Mouse (Mus musculus) neural tube, embryonic 11.5 days (tissue): ENCODE measurements around the gene Trp53bp2. TPM values are rescaled to one million over a fixed set of nuclear protein-coding genes. Genes with fewer than 3 reads are reported as not detected.

Experiments used
- ATAC-seq: fragments of 200-750 bp; cut with Nextera tagmentation; 2 replicates; pipeline ENCODE4 v1.8.0; 2017; ENCODE audit warnings: moderate number of reproducible peaks, mild to moderate bottlenecking, moderate TSS enrichment, moderate library complexity; ENCODE audit not compliant: insufficient read depth, low FRiP score, low TSS enrichment
- DNase-seq: peaks from one replicate; pipeline ENCODE4 v3.0.0-alpha.2; 2015; ENCODE audit warnings: low spot score
- H3K27ac ChIP-seq: fragments of 300-500 bp; sonication (generic); 2 replicates; pipeline ENCODE4 v1.5.1; 2014; ENCODE audit warnings: low read depth, mild to moderate bottlenecking, low read length
- H3K27me3 ChIP-seq: fragments of 300-500 bp; sonication (generic); 2 replicates; pipeline ENCODE4 v1.6.1; 2014; ENCODE audit warnings: mild to moderate bottlenecking, low read length, mixed read lengths; ENCODE audit not compliant: control insufficient read depth, insufficient read depth
- H3K36me3 ChIP-seq: fragments of 300-500 bp; sonication (generic); 2 replicates; pipeline ENCODE4 v1.6.1; 2014; ENCODE audit warnings: mild to moderate bottlenecking, low read length, moderate library complexity, mixed read lengths; ENCODE audit not compliant: control insufficient read depth, insufficient read depth
- H3K4me1 ChIP-seq: fragments of 300-500 bp; sonication (generic); 2 replicates; pipeline ENCODE4 v1.6.1; 2014; ENCODE audit warnings: low read length, mixed read lengths; ENCODE audit not compliant: control insufficient read depth, insufficient read depth
- H3K4me2 ChIP-seq: fragments of 300-500 bp; sonication (generic); 2 replicates; pipeline ENCODE4 v1.6.1; 2014; ENCODE audit warnings: low read depth, mild to moderate bottlenecking, moderate library complexity
- H3K4me3 ChIP-seq: fragments of 300-500 bp; sonication (generic); 2 replicates; pipeline ENCODE4 v1.5.1; 2014; ENCODE audit warnings: low read depth, low read length
- H3K9ac ChIP-seq: fragments of 300-500 bp; sonication (generic); 2 replicates; pipeline ENCODE4 v1.6.1; 2014; ENCODE audit warnings: mild to moderate bottlenecking, low read length
- H3K9me3 ChIP-seq: fragments of 300-500 bp; sonication (generic); 2 replicates; pipeline ENCODE4 v1.6.1; 2016; ENCODE audit warnings: low read length; ENCODE audit not compliant: control insufficient read depth
- WGBS: fragments of 180-500 bp; shearing (Covaris S2); extraction: QIAGEN DNeasy Blood & Tissue Kit; methylation state at CpG from one replicate; pipeline ENCODE4 v1.1.7; 2014; 5-methylcytosine and 5-hydroxymethylcytosine counted together
- polyA plus RNA-seq: library from polyadenylated mRNA; unstranded; fragments of >200 nt; fragmentation: Nextera tagmentation; extraction: Ambion mirVana; gene quantifications from 2 replicates; pipeline ENCODE4 v1.2.1, GENCODE M21; 2014

The Trp53bp2 gene
- polyA plus RNA-seq, 1 experiment from 2014 or later = 40.1 TPM

- Histone ChIP-seq H3K27me3 (no peaks in the 10 kb centered on the region), H3K4me1 (0 out of 2 replicates have a peak, but pooled peaks cover 3% of the 10 kb centered on the region), H3K27ac (no peak overlapping the region), H3K9me3 (no peaks in the 10 kb centered on the region), H3K36me3 (no peaks in the 10 kb centered on the region), H3K9ac (no peak overlapping the region), H3K4me3 (no peak overlapping the region), H3K4me2 (no peak overlapping the region)
- DNase-seq = no peak
- ATAC-seq = no peak
- WGBS = 87% methylated on average over 2 of the region's 2 CpGs
Observed at GRCm38 (mm10) chr1:182424274-182424673, 15.3 kb downstream of the Trp53bp2 start.

- Histone ChIP-seq H3K27ac (no peak overlapping the region), H3K9ac (no peak overlapping the region), H3K4me1 (0 out of 2 replicates have a peak, but pooled peaks cover 3% of the 10 kb centered on the region), H3K36me3 (no peaks in the 10 kb centered on the region), H3K9me3 (no peaks in the 10 kb centered on the region), H3K27me3 (no peaks in the 10 kb centered on the region), H3K4me3 (no peak overlapping the region), H3K4me2 (no peak overlapping the region)
- DNase-seq (no peak), ATAC-seq (no peak)
- 70% methylated on average over 3 of the region's 3 CpGs for WGBS
Observed at GRCm38 (mm10) chr1:182425176-182425575, 16.2 kb downstream of the Trp53bp2 start.

GRCm38 (mm10) chr1:182426444-182426843, 17.5 kb downstream of the Trp53bp2 start:
- 49% methylated on average over 2 of the region's 2 CpGs for WGBS
- H3K9ac ChIP-seq = no peak overlapping the region
- H3K4me2 ChIP-seq = no peak overlapping the region
- no peak overlapping the region for H3K27ac ChIP-seq
- 0 out of 2 replicates have a peak, but pooled peaks cover 3% of the 10 kb centered on the region for H3K4me1 ChIP-seq
- H3K4me3 ChIP-seq = no peak overlapping the region
- no peaks in the 10 kb centered on the region for H3K9me3 ChIP-seq
- no peak for DNase-seq
- no peak for ATAC-seq
- H3K27me3 ChIP-seq = no peaks in the 10 kb centered on the region
- H3K36me3 ChIP-seq = no peaks in the 10 kb centered on the region; the same call in 1 of the 2 replicates

- Histone ChIP-seq H3K4me2 (no peak overlapping the region), H3K9ac (no peak overlapping the region), H3K4me1 (0 out of 2 replicates have a peak, but pooled peaks cover 3% of the 10 kb centered on the region), H3K27ac (no peak overlapping the region), H3K36me3 (peaks cover 2% of the 10 kb centered on the region), H3K9me3 (no peaks in the 10 kb centered on the region), H3K27me3 (no peaks in the 10 kb centered on the region), H3K4me3 (no peak overlapping the region)
- DNase-seq (no peak), ATAC-seq (no peak)
- WGBS = 75% methylated on average over 1 of the region's 1 CpGs
Observed at GRCm38 (mm10) chr1:182427426-182427825, 18.5 kb downstream of the Trp53bp2 start.

- 86% methylated on average over 3 of the region's 3 CpGs for WGBS
- H3K27me3 ChIP-seq = no peaks in the 10 kb centered on the region
Observed at GRCm38 (mm10) chr1:182429826-182430225, 20.9 kb downstream of the Trp53bp2 start.

GRCm38 (mm10) chr1:182430676-182431075, 21.7 kb downstream of the Trp53bp2 start:
- Histone ChIP-seq H3K27me3 (no peaks in the 10 kb centered on the region), H3K27ac (no peak overlapping the region), H3K4me3 (no peak overlapping the region), H3K36me3 (peaks cover 4% of the 10 kb centered on the region), H3K4me2 (no peak overlapping the region), H3K9me3 (no peaks in the 10 kb centered on the region), H3K4me1 (0 out of 2 replicates have a peak, but pooled peaks cover under 1% of the 10 kb centered on the region), H3K9ac (no peak overlapping the region)
- no peak for ATAC-seq
- WGBS = 97% methylated on average over 2 of the region's 2 CpGs
- no peak for DNase-seq

More at GRCm38 (mm10) chr1:182429826-182430225, 20.9 kb downstream of the Trp53bp2 start:
- Histone ChIP-seq H3K4me3 (no peak overlapping the region), H3K4me1 (0 out of 2 replicates have a peak, but pooled peaks cover 3% of the 10 kb centered on the region), H3K36me3 (peaks cover 4% of the 10 kb centered on the region), H3K4me2 (no peak overlapping the region), H3K9me3 (no peaks in the 10 kb centered on the region), H3K9ac (no peak overlapping the region), H3K27ac (no peak overlapping the region)
- ATAC-seq (no peak), DNase-seq (no peak)

GRCm38 (mm10) chr1:182432059-182432458, 23.1 kb downstream of the Trp53bp2 start:
- H3K9me3 ChIP-seq = no peaks in the 10 kb centered on the region
- H3K4me2 ChIP-seq = no peak overlapping the region
- no peaks in the 10 kb centered on the region for H3K4me1 ChIP-seq
- 99% methylated on average over 3 of the region's 3 CpGs for WGBS
- no peak overlapping the region for H3K9ac ChIP-seq
- no peak for DNase-seq
- H3K27ac ChIP-seq = no peak overlapping the region
- no peak overlapping the region for H3K4me3 ChIP-seq
- H3K36me3 ChIP-seq = peaks cover 4% of the 10 kb centered on the region
- no peaks in the 10 kb centered on the region for H3K27me3 ChIP-seq
- no peak for ATAC-seq

- ATAC-seq (no peak), DNase-seq (no peak)
- Histone ChIP-seq H3K36me3 (peaks cover 8% of the 10 kb centered on the region), H3K4me2 (no peak overlapping the region), H3K4me3 (no peak overlapping the region), H3K9me3 (no peaks in the 10 kb centered on the region), H3K27me3 (no peaks in the 10 kb centered on the region), H3K9ac (no peak overlapping the region), H3K27ac (no peak overlapping the region), H3K4me1 (no peaks in the 10 kb centered on the region)
- WGBS = 92% methylated on average over 5 of the region's 5 CpGs
Observed at GRCm38 (mm10) chr1:182436746-182437145, 27.8 kb downstream of the Trp53bp2 start.

GRCm38 (mm10) chr1:182439546-182440222, 30.7 kb downstream of the Trp53bp2 start:
- no peak for DNase-seq
- WGBS = 79% methylated on average over 5 of the region's 5 CpGs
- Histone ChIP-seq H3K9ac (no peak overlapping the region), H3K27me3 (no peaks in the 10 kb centered on the region), H3K4me3 (no peak overlapping the region), H3K4me1 (no peaks in the 10 kb centered on the region), H3K9me3 (no peaks in the 10 kb centered on the region), H3K4me2 (no peak overlapping the region), H3K36me3 (peaks cover 10% of the 10 kb centered on the region), H3K27ac (no peak overlapping the region)
- ATAC-seq = no peak
